Mouse (Mus musculus): ENCODE measurements around the gene Fcrl5.

DNA sequence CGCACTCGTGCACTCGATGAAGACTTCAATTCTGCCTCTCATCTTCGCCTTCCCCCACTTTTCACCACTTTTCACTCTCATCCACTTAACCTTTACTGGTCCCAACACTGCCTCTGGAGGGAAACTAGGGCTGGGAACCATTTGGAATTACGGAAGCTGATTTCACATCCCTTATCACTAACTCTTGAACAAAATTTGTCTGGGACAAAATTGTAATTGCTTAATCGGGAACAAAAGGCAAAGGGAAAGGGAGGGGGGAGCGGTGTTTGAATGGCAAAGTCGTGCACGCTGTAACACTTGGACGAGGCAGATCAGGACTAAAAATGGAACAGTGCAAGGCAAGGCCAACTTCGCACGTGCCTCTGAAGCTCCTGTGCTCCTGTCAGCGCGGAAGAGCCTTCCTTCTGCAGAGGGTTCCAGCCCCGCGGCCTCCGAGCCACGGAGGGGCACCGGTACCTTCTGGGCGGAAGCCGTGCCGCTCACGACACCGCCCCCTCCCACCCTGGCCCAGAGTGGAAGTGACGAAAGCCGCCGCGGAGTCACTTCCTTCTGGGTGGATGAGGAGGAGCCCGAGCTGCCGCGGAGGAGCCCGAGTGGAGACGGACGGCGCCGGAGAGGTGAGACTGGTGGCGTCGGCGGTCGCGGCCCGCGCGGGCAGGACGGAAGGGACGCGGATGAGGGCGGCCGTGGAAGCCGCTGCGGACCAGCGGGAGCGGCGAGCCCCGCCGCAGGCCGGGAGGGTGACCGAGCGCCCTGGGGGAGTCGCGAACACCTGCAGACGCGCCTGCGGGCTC is 89.7 kb downstream of the Fcrl5 start, which contains the start of gene Etv3:
- TF ChIP-seq EP300 (IDR thresholded peaks at IDR 0.05; ENCODE audit: insufficient read depth, low read depth, low read length) (no peak), CTCF (IDR thresholded peaks at IDR 0.05) (peak; percentile 38)

Measured in heart, adult 2 months (tissue).